Mouse (Mus musculus) liver, embryonic 12.5 days (tissue): ENCODE results near the gene B3galt6. TPM values are rescaled to one million over a fixed set of nuclear protein-coding genes. Genes with fewer than 3 reads are reported as not detected.

Experiments
- ATAC-seq: fragments of 200-750 bp; cut with Nextera tagmentation; 2 replicates; pipeline ENCODE4 v1.8.0; 2017; ENCODE audit warnings: moderate number of reproducible peaks, mild to moderate bottlenecking, moderate library complexity
- H3K27ac ChIP-seq: fragments of 300-500 bp; sonication (generic); 2 replicates; pipeline ENCODE4 v1.5.1; 2016; ENCODE audit warnings: mild to moderate bottlenecking
- H3K27me3 ChIP-seq: fragments of 300-500 bp; sonication (generic); replicated peaks from 2 replicates; pipeline ENCODE4 v1.6.1; 2016; ENCODE audit warnings: mild to moderate bottlenecking, moderate library complexity
- H3K36me3 ChIP-seq: fragments of 300-500 bp; sonication (generic); 2 replicates; pipeline ENCODE4 v1.6.1; 2016; ENCODE audit warnings: mild to moderate bottlenecking, moderate library complexity
- H3K4me1 ChIP-seq: fragments of 300-500 bp; sonication (generic); 2 replicates; pipeline ENCODE4 v1.6.1; 2016
- H3K4me2 ChIP-seq: fragments of 300-500 bp; sonication (generic); 2 replicates; pipeline ENCODE4 v1.6.1; 2016; ENCODE audit warnings: mild to moderate bottlenecking, moderate library complexity
- H3K4me3 ChIP-seq: fragments of 300-500 bp; sonication (generic); 2 replicates; pipeline ENCODE4 v1.5.1; 2016; ENCODE audit warnings: mild to moderate bottlenecking, moderate library complexity
- H3K9ac ChIP-seq: fragments of 300-500 bp; sonication (generic); 2 replicates; pipeline ENCODE4 v1.6.1; 2016; ENCODE audit warnings: mild to moderate bottlenecking, moderate library complexity
- H3K9me3 ChIP-seq: fragments of 300-500 bp; sonication (generic); replicated peaks from 2 replicates; pipeline ENCODE4 v1.6.1; 2016; ENCODE audit warnings: mild to moderate bottlenecking, moderate library complexity
- WGBS: fragments of 180-500 bp; shearing (Covaris S2); methylation state at CpG from one replicate; pipeline ENCODE4 v1.1.7; 2016; ENCODE audit not compliant: insufficient replicate concordance; 5-methylcytosine and 5-hydroxymethylcytosine counted together
- polyA plus RNA-seq: library from polyadenylated mRNA; unstranded; fragments of >200 nt; fragmentation: Nextera tagmentation; extraction: Ambion mirVana; gene quantifications from 2 replicates; pipeline ENCODE4 v1.2.1, GENCODE M21; 2016

B3galt6 gene
- polyA plus RNA-seq, 1 experiment from 2014 or later: 8.2 TPM

GRCm38 (mm10) chr4:155983788-155984187 lies 8.7 kb downstream of the B3galt6 start:
- Histone ChIP-seq H3K4me2 (no peak overlapping the region), H3K9me3 (no peaks in the 10 kb centered on the region), H3K27me3 (peaks cover 16% of the 10 kb centered on the region), H3K27ac (no peak overlapping the region), H3K4me1 (peaks cover 32% of the 10 kb centered on the region), H3K36me3 (no peaks in the 10 kb centered on the region), H3K4me3 (no peak overlapping the region), H3K9ac (0 out of 2 replicates have a peak overlapping the region, but pooled peaks have one; percentile 7)
- ATAC-seq: no peak
- WGBS: 32% methylated on average over 2 of the region's 2 CpGs

- 51% methylated on average over 12 of the region's 12 CpGs for WGBS
- no peaks in the 10 kb centered on the region for H3K9me3 ChIP-seq
These were observed 10.9 kb downstream of the B3galt6 start for GRCm38 (mm10) chr4:155981436-155982082.

GRCm38 (mm10) chr4:155973239-155973638 lies 19.2 kb downstream of the B3galt6 start:
- WGBS: 87% methylated on average over 2 of the region's 2 CpGs
- H3K27ac ChIP-seq: no peak overlapping the region
- no peak for ATAC-seq
- H3K4me2 ChIP-seq: no peak overlapping the region
- no peak overlapping the region for H3K4me3 ChIP-seq
- no peak overlapping the region for H3K9ac ChIP-seq
- peaks cover 20% of the 10 kb centered on the region for H3K4me1 ChIP-seq
- no peaks in the 10 kb centered on the region for H3K27me3 ChIP-seq
- H3K36me3 ChIP-seq: no peaks in the 10 kb centered on the region
- H3K9me3 ChIP-seq: no peaks in the 10 kb centered on the region

More at GRCm38 (mm10) chr4:155981436-155982082, 10.9 kb downstream of the B3galt6 start:
- no peak overlapping the region for H3K9ac ChIP-seq
- no peaks in the 10 kb centered on the region for H3K36me3 ChIP-seq
- no peak for ATAC-seq
- H3K27me3 ChIP-seq: peaks cover 16% of the 10 kb centered on the region
- H3K4me3 ChIP-seq: no peak overlapping the region
- H3K4me1 ChIP-seq: peaks cover 16% of the 10 kb centered on the region
- no peak overlapping the region for H3K4me2 ChIP-seq
- H3K27ac ChIP-seq: no peak overlapping the region

GRCm38 (mm10) chr4:155972651-155973050 lies 19.8 kb downstream of the B3galt6 start:
- 72% methylated on average over 6 of the region's 6 CpGs for WGBS

GRCm38 (mm10) chr4:155970286-155970685 lies 22.2 kb downstream of the B3galt6 start:
- H3K4me1 ChIP-seq: peaks cover 32% of the 10 kb centered on the region
- no peaks in the 10 kb centered on the region for H3K9me3 ChIP-seq
- WGBS: 82% methylated on average over 5 of the region's 5 CpGs
- 0 out of 2 replicates have a peak overlapping the region, but pooled peaks have one; percentile 23 for H3K27ac ChIP-seq
- no peak overlapping the region for H3K4me2 ChIP-seq
- H3K27me3 ChIP-seq: no peaks in the 10 kb centered on the region
- peaks cover 18% of the 10 kb centered on the region for H3K36me3 ChIP-seq
- ATAC-seq: no peak
- no peak overlapping the region for H3K9ac ChIP-seq
- H3K4me3 ChIP-seq: no peak overlapping the region

More at GRCm38 (mm10) chr4:155972651-155973050, 19.8 kb downstream of the B3galt6 start:
- H3K9me3 ChIP-seq: no peaks in the 10 kb centered on the region
- ATAC-seq: no peak
- H3K36me3 ChIP-seq: no peaks in the 10 kb centered on the region
- peaks cover 25% of the 10 kb centered on the region for H3K4me1 ChIP-seq
- H3K27me3 ChIP-seq: no peaks in the 10 kb centered on the region
- H3K27ac ChIP-seq: no peak overlapping the region
- H3K4me3 ChIP-seq: no peak overlapping the region
- H3K4me2 ChIP-seq: no peak overlapping the region
- no peak overlapping the region for H3K9ac ChIP-seq

GRCm38 (mm10) chr4:155969043-155969653 lies 23.3 kb downstream of the B3galt6 start:
- H3K4me3 ChIP-seq: 0 out of 2 replicates have a peak overlapping the region, but pooled peaks have one; percentile 3
- no peaks in the 10 kb centered on the region for H3K27me3 ChIP-seq
- peak overlapping the region; percentile 57 for H3K4me2 ChIP-seq
- peak overlapping the region; percentile 42; the same call in 1 of the 2 replicates for H3K9ac ChIP-seq
- H3K27ac ChIP-seq: peak overlapping the region; percentile 59
- WGBS: 50% methylated on average over 13 of the region's 13 CpGs
- H3K9me3 ChIP-seq: no peaks in the 10 kb centered on the region
- peaks cover 28% of the 10 kb centered on the region for H3K36me3 ChIP-seq
- peak; percentile 82 for ATAC-seq
- H3K4me1 ChIP-seq: peaks cover 44% of the 10 kb centered on the region

- no peaks in the 10 kb centered on the region for H3K9me3 ChIP-seq
- H3K27ac ChIP-seq: peak overlapping the region; percentile 78
- H3K36me3 ChIP-seq: peaks cover 37% of the 10 kb centered on the region
- no peaks in the 10 kb centered on the region for H3K27me3 ChIP-seq
- peak overlapping the region; percentile 96 for H3K4me2 ChIP-seq
- peak overlapping the region; percentile 74; the same call in 1 of the 2 replicates for H3K9ac ChIP-seq
- 84% methylated on average over 11 of the region's 11 CpGs for WGBS
- ATAC-seq: no peak
- peaks cover 72% of the 10 kb centered on the region for H3K4me1 ChIP-seq
- H3K4me3 ChIP-seq: no peak overlapping the region
These were observed 28.1 kb downstream of the B3galt6 start for GRCm38 (mm10) chr4:155964396-155964795.

- Histone ChIP-seq H3K27me3 (no peaks in the 10 kb centered on the region), H3K9me3 (no peaks in the 10 kb centered on the region), H3K4me3 (peak overlapping the region; percentile 62), H3K9ac (peak overlapping the region; percentile 74), H3K27ac (peak overlapping the region; percentile 78), H3K4me2 (peak overlapping the region; percentile 96), H3K4me1 (peaks cover 60% of the 10 kb centered on the region), H3K36me3 (peaks cover 48% of the 10 kb centered on the region)
- 50% methylated on average over 7 of the region's 7 CpGs for WGBS
- ATAC-seq: no peak
These were observed 29.3 kb downstream of the B3galt6 start for GRCm38 (mm10) chr4:155963106-155963505.

- no peaks in the 10 kb centered on the region for H3K9me3 ChIP-seq
- peak within 1 kb of the TSS; percentile 74 for H3K9ac ChIP-seq
- H3K27ac ChIP-seq: peak within 1 kb of the TSS; percentile 78
- H3K36me3 ChIP-seq: peaks cover 55% of the 10 kb centered on the region
- peak within 1 kb of the TSS; percentile 96 for H3K4me2 ChIP-seq
- ATAC-seq: peak; percentile 88
- H3K4me3 ChIP-seq: peak within 1 kb of the TSS; percentile 62
- H3K27me3 ChIP-seq: no peaks in the 10 kb centered on the region
- 3% methylated on average over 41 of the region's 42 CpGs for WGBS
- H3K4me1 ChIP-seq: peaks cover 53% of the 10 kb centered on the region
These were observed 30.1 kb downstream of the B3galt6 start, which contains the start of gene C1qtnf12 for GRCm38 (mm10) chr4:155962167-155962971. TSS of gene C1qtnf12 (plus strand) at chr4:155962318.

GRCm38 (mm10) chr4:155959275-155959674 lies 33.2 kb downstream of the B3galt6 start:
- Histone ChIP-seq H3K27ac (no peak overlapping the region), H3K9ac (no peak overlapping the region), H3K9me3 (no peaks in the 10 kb centered on the region), H3K4me2 (no peak overlapping the region), H3K27me3 (no peaks in the 10 kb centered on the region), H3K4me1 (peaks cover 39% of the 10 kb centered on the region), H3K4me3 (no peak overlapping the region), H3K36me3 (peaks cover 59% of the 10 kb centered on the region)
- ATAC-seq: peak; percentile 19; the same call in 1 of the 2 replicates
- WGBS: 10% methylated on average over 5 of the region's 5 CpGs

- H3K27me3 ChIP-seq: no peaks in the 10 kb centered on the region
- no peak overlapping the region for H3K4me2 ChIP-seq
- no peak overlapping the region for H3K4me3 ChIP-seq
- no peak for ATAC-seq
- no peak overlapping the region for H3K9ac ChIP-seq
- no peaks in the 10 kb centered on the region for H3K9me3 ChIP-seq
- 85% methylated on average over 6 of the region's 6 CpGs for WGBS
- H3K36me3 ChIP-seq: peaks cover 89% of the 10 kb centered on the region
- peaks cover 7% of the 10 kb centered on the region; the same call in 1 of the 2 replicates for H3K4me1 ChIP-seq
- H3K27ac ChIP-seq: no peak overlapping the region
These were observed 37.0 kb downstream of the B3galt6 start for GRCm38 (mm10) chr4:155955491-155955890.
